Mouse (Mus musculus): ENCODE results near the gene Etfa. TPM values are rescaled to one million over a fixed set of nuclear protein-coding genes. Genes with fewer than 3 reads are reported as not detected.

Etfa gene
- total RNA-seq, 2 experiments from 2014 or later, result 36.5 to 43.5 TPM

- Histone ChIP-seq H3K4me3 (no peak overlapping the region), H3K27ac (no peak overlapping the region)
- no peak for TF ChIP-seq CTCF (IDR thresholded peaks at IDR 0.05)
- intact Hi-C loops (cut with DNase I), result no loop called here
- DNase-seq (ENCODE audit: extremely low spot score in 1 of 2, low spot score in 2 of 2), result no peak
Observed at GRCm38 (mm10) chr9:55439206-55439780, 72.8 kb downstream of the Etfa start.

GRCm38 (mm10) chr9:55438433-55438832 lies 73.6 kb downstream of the Etfa start:
- Histone ChIP-seq H3K27ac (no peak overlapping the region), H3K4me3 (no peak overlapping the region)
- intact Hi-C loops (cut with DNase I), result no loop called here
- DNase-seq (ENCODE audit: extremely low spot score in 1 of 2, low spot score in 2 of 2), result no peak
- no peak for TF ChIP-seq CTCF (IDR thresholded peaks at IDR 0.05)

GRCm38 (mm10) chr9:55433875-55434274 lies 78.2 kb downstream of the Etfa start:
- DNase-seq (ENCODE audit: extremely low spot score in 1 of 2, low spot score in 2 of 2), result no peak
- no peak overlapping the region for H3K27ac ChIP-seq
- H3K4me3 ChIP-seq, result no peak overlapping the region
- intact Hi-C loops (cut with DNase I), result no loop called here
- TF ChIP-seq CTCF (IDR thresholded peaks at IDR 0.05), result no peak

GRCm38 (mm10) chr9:55432306-55433289 lies 79.4 kb downstream of the Etfa start:
- Histone ChIP-seq H3K27ac (no peak overlapping the region), H3K4me3 (no peak overlapping the region)
- no peak for DNase-seq (ENCODE audit: extremely low spot score in 1 of 2, low spot score in 2 of 2)
- TF ChIP-seq CTCF (IDR thresholded peaks at IDR 0.05), result no peak
- intact Hi-C loops (cut with DNase I), result no loop called here

- Histone ChIP-seq H3K27ac (no peak overlapping the region), H3K4me3 (no peak overlapping the region)
- no peak for TF ChIP-seq CTCF (IDR thresholded peaks at IDR 0.05)
- intact Hi-C loops (cut with DNase I), result loop anchor here (1.0 kb wide), 1 partner anchor 487 kb away; no protein-coding TSS in a partner anchor
- peak in 1 of 2 experiments; percentile 28 for DNase-seq (ENCODE audit: extremely low spot score in 1 of 2, low spot score in 2 of 2)
Observed at GRCm38 (mm10) chr9:55430133-55430532, 81.9 kb downstream of the Etfa start.

GRCm38 (mm10) chr9:55429242-55429975 lies 82.6 kb downstream of the Etfa start:
- DNase-seq (ENCODE audit: extremely low spot score in 1 of 2, low spot score in 2 of 2), result peak; percentile 69 to 72
- no peak overlapping the region for H3K4me3 ChIP-seq
- TF ChIP-seq CTCF (IDR thresholded peaks at IDR 0.05), result peak; percentile 84
- H3K27ac ChIP-seq, result no peak overlapping the region
- intact Hi-C loops (cut with DNase I), result loop anchor here (1.0 kb wide), 1 partner anchor 107 kb away; no protein-coding TSS in a partner anchor

GRCm38 (mm10) chr9:55425271-55425810 lies 86.7 kb downstream of the Etfa start:
- H3K27ac ChIP-seq, result no peak overlapping the region
- H3K4me3 ChIP-seq, result no peak overlapping the region
- intact Hi-C loops (cut with DNase I), result no loop called here
- no peak for DNase-seq (ENCODE audit: extremely low spot score in 1 of 2, low spot score in 2 of 2)
- TF ChIP-seq CTCF (IDR thresholded peaks at IDR 0.05), result no peak

- no peak overlapping the region for H3K27ac ChIP-seq
- no peak for DNase-seq (ENCODE audit: extremely low spot score in 1 of 2, low spot score in 2 of 2)
- no peak overlapping the region for H3K4me3 ChIP-seq
- intact Hi-C loops (cut with DNase I), result no loop called here
- TF ChIP-seq CTCF (IDR thresholded peaks at IDR 0.05), result no peak
Observed at GRCm38 (mm10) chr9:55423451-55424424, 88.3 kb downstream of the Etfa start.

GRCm38 (mm10) chr9:55421786-55422185 lies 90.3 kb downstream of the Etfa start:
- intact Hi-C loops (cut with DNase I), result no loop called here
- no peak overlapping the region for H3K4me3 ChIP-seq
- no peak for DNase-seq (ENCODE audit: extremely low spot score in 1 of 2, low spot score in 2 of 2)
- TF ChIP-seq CTCF (IDR thresholded peaks at IDR 0.05), result no peak
- H3K27ac ChIP-seq, result no peak overlapping the region

- intact Hi-C loops (cut with DNase I), result no loop called here
- no peak overlapping the region for H3K4me3 ChIP-seq
- H3K27ac ChIP-seq, result no peak overlapping the region
- TF ChIP-seq CTCF (IDR thresholded peaks at IDR 0.05), result no peak
- DNase-seq (ENCODE audit: extremely low spot score in 1 of 2, low spot score in 2 of 2), result no peak
Observed at GRCm38 (mm10) chr9:55411154-55411553, 100.9 kb downstream of the Etfa start.
